8 mouse cellular contexts compared by ENCODE assay signal in genomic region chr19:46524601-46525321, GRCm38 (mm10). TPM values are rescaled to one million over a fixed set of nuclear protein-coding genes. Genes with fewer than 3 reads are reported as not detected.
DNase-seq lines count a peak whose midpoint lies in the region; ATAC-seq and TF ChIP-seq lines count a peak whose summit lies in the region.

No protein-coding gene starts in this region.

- H3K4me3 ChIP-seq in embryonic facial prominence, embryonic 13.5 days: 0 out of 2 replicates have a peak overlapping the region, but pooled peaks have one; percentile 32
- no peak overlapping the region for H3K4me3 ChIP-seq in heart, embryonic 14.5 days (ENCODE audit: control insufficient read depth in 1 of 2, insufficient read depth in 1 of 2, low read depth in 1 of 2, low read length in 2 of 2)
- no peak overlapping the region for H3K4me3 ChIP-seq in kidney, postnatal 0 days (replicated peaks; ENCODE audit: low read depth, low read length)
- no peak overlapping the region for H3K4me3 ChIP-seq in stomach, embryonic 14.5 days (ENCODE audit: low read depth, low read length)

- no peak for ATAC-seq in embryonic facial prominence, embryonic 13.5 days (ENCODE audit: insufficient number of reproducible peaks, insufficient read depth, low FRiP score, low TSS enrichment, low read depth)
- 0 out of 2 replicates have a peak, but pooled peaks have one; percentile 12 for ATAC-seq in heart, embryonic 14.5 days (ENCODE audit: insufficient number of reproducible peaks, insufficient read depth, low FRiP score, low read depth)
- peak; percentile 58 for ATAC-seq in kidney, postnatal 0 days (replicated peaks; ENCODE audit: low FRiP score, low read depth)
- peak; percentile 56; the same call in 1 of the 2 replicates for ATAC-seq in stomach, embryonic 14.5 days (ENCODE audit: insufficient number of reproducible peaks, insufficient read depth, low FRiP score, low read depth)

- H3K36me3 ChIP-seq in embryonic facial prominence, embryonic 13.5 days: no peaks in the 10 kb centered on the region
- H3K36me3 ChIP-seq in heart, embryonic 14.5 days (ENCODE audit: control insufficient read depth, insufficient read depth, low read length): no peaks in the 10 kb centered on the region
- no peaks in the 10 kb centered on the region for H3K36me3 ChIP-seq in kidney, postnatal 0 days (ENCODE audit: insufficient read depth, low read length)
- no peaks in the 10 kb centered on the region for H3K36me3 ChIP-seq in stomach, embryonic 14.5 days (ENCODE audit: control insufficient read depth, insufficient read depth, low read length)

- DNase-seq in ovary, postnatal 36 days (ENCODE audit: low spot score): peak; percentile 57
- no peak for DNase-seq in ovary, postnatal 10 days (ENCODE audit: low spot score)
- peak; percentile 89 for DNase-seq in kidney, postnatal 0 days (ENCODE audit: low spot score)
- DNase-seq in lung, postnatal 4 days: peak; percentile 82 to 90
- no peak for DNase-seq in spleen, postnatal 14 days (ENCODE audit: low spot score in 2 of 2)

- whole genome bisulfite sequencing in embryonic facial prominence, embryonic 13.5 days: 25% methylated on average over 14 of the region's 14 CpGs
- WGBS in heart, embryonic 14.5 days: 28% methylated on average over 14 of the region's 14 CpGs
- WGBS in kidney, postnatal 0 days: 23% methylated on average over 14 of the region's 14 CpGs
- WGBS in stomach, embryonic 14.5 days: 31% methylated on average over 14 of the region's 14 CpGs

- TF ChIP-seq CTCF in kidney, postnatal 0 days (IDR thresholded peaks at IDR 0.05; ENCODE audit: low read depth): peak; percentile 47; the same call in 1 of the 2 replicates

- no peaks in the 10 kb centered on the region for H3K27me3 ChIP-seq in embryonic facial prominence, embryonic 13.5 days
- no peaks in the 10 kb centered on the region for H3K27me3 ChIP-seq in heart, embryonic 14.5 days (ENCODE audit: control insufficient read depth, insufficient read depth, low read length)
- no peaks in the 10 kb centered on the region for H3K27me3 ChIP-seq in kidney, postnatal 0 days (ENCODE audit: insufficient read depth, low read length)
- no peaks in the 10 kb centered on the region for H3K27me3 ChIP-seq in stomach, embryonic 14.5 days (ENCODE audit: control insufficient read depth, insufficient read depth, low read length)

- H3K9ac ChIP-seq in embryonic facial prominence, embryonic 13.5 days: peak overlapping the region; percentile 47
- H3K9ac ChIP-seq in heart, embryonic 14.5 days (ENCODE audit: low read length): peak overlapping the region; percentile 57; the same call in 1 of the 2 replicates
- peak overlapping the region; percentile 41; the same call in 1 of the 2 replicates for H3K9ac ChIP-seq in kidney, postnatal 0 days (ENCODE audit: low read depth, low read length)
- no peak overlapping the region; the same call in 1 of the 2 replicates for H3K9ac ChIP-seq in stomach, embryonic 14.5 days (replicated peaks; ENCODE audit: low read depth, low read length)

- peak overlapping the region; percentile 83 for H3K27ac ChIP-seq in embryonic facial prominence, embryonic 13.5 days
- peak overlapping the region; percentile 72 to 75 for H3K27ac ChIP-seq in heart, embryonic 14.5 days (replicated peaks in 1 of 2; ENCODE audit: control insufficient read depth in 1 of 2, insufficient read depth in 1 of 2, low read depth in 2 of 2, low read length in 2 of 2)
- H3K27ac ChIP-seq in kidney, postnatal 0 days: peak overlapping the region; percentile 91
- peak overlapping the region; percentile 86 for H3K27ac ChIP-seq in stomach, embryonic 14.5 days (ENCODE audit: low read length)

- H3K4me1 ChIP-seq in embryonic facial prominence, embryonic 13.5 days: peaks cover 68% of the 10 kb centered on the region
- peaks cover 55 to 75% of the 10 kb centered on the region in 2 experiments for H3K4me1 ChIP-seq in heart, embryonic 14.5 days (ENCODE audit: control insufficient read depth in 2 of 2, insufficient read depth in 2 of 2, low read length in 2 of 2)
- peaks cover 62% of the 10 kb centered on the region for H3K4me1 ChIP-seq in kidney, postnatal 0 days (replicated peaks; ENCODE audit: insufficient read depth, low read length)
- H3K4me1 ChIP-seq in stomach, embryonic 14.5 days (ENCODE audit: control insufficient read depth, insufficient read depth, low read length): peaks cover 45% of the 10 kb centered on the region

- H3K4me2 ChIP-seq in embryonic facial prominence, embryonic 13.5 days: peak overlapping the region; percentile 64
- peak overlapping the region; percentile 64 for H3K4me2 ChIP-seq in heart, embryonic 14.5 days (ENCODE audit: low read length)
- peak overlapping the region; percentile 46 for H3K4me2 ChIP-seq in kidney, postnatal 0 days (ENCODE audit: low read length)
- peak overlapping the region; percentile 45 for H3K4me2 ChIP-seq in stomach, embryonic 14.5 days (replicated peaks; ENCODE audit: low read depth, low read length)

- H3K9me3 ChIP-seq in embryonic facial prominence, embryonic 13.5 days: no peaks in the 10 kb centered on the region
- H3K9me3 ChIP-seq in heart, embryonic 14.5 days (ENCODE audit: control insufficient read depth, low read length): no peaks in the 10 kb centered on the region
- H3K9me3 ChIP-seq in kidney, postnatal 0 days (replicated peaks; ENCODE audit: low read length): no peaks in the 10 kb centered on the region
- no peaks in the 10 kb centered on the region for H3K9me3 ChIP-seq in stomach, embryonic 14.5 days (ENCODE audit: control insufficient read depth, low read depth, low read length)

RNA-seq across cellular contexts. Expression of gene Trim8, which starts 23.3 kb away (rescaled TPM):
- polyA plus RNA-seq in embryonic facial prominence, embryonic 13.5 days (2015; fragmentation: Nextera tagmentation; extraction: Ambion mirVana): 16.7 and 17.6 TPM in 2 replicates
- polyA plus RNA-seq in heart, embryonic 14.5 days (2014; fragmentation: Nextera tagmentation; extraction: Ambion mirVana): 23.4 TPM in 2 replicates
- polyA plus RNA-seq in kidney, postnatal 0 days (2015; fragmentation: Nextera tagmentation; extraction: Ambion mirVana): 27.8 and 30.5 TPM in 2 replicates
- polyA plus RNA-seq in stomach, embryonic 14.5 days (2014; fragmentation: Nextera tagmentation; extraction: Ambion mirVana): 22.3 and 23.5 TPM in 2 replicates

RNA-seq across cellular contexts. Expression of gene Arl3, which starts 48.2 kb away (rescaled TPM):
- polyA plus RNA-seq in embryonic facial prominence, embryonic 13.5 days (2015; fragmentation: Nextera tagmentation; extraction: Ambion mirVana): 192 and 193 TPM in 2 replicates
- 54.4 and 72.5 TPM in 2 replicates for polyA plus RNA-seq in heart, embryonic 14.5 days (2014; fragmentation: Nextera tagmentation; extraction: Ambion mirVana)
- polyA plus RNA-seq in kidney, postnatal 0 days (2015; fragmentation: Nextera tagmentation; extraction: Ambion mirVana): 96.6 and 105 TPM in 2 replicates
- polyA plus RNA-seq in stomach, embryonic 14.5 days (2014; fragmentation: Nextera tagmentation; extraction: Ambion mirVana): 89.4 and 98.7 TPM in 2 replicates

RNA-seq across cellular contexts. Expression of gene Sfxn2, which starts 48.4 kb away (rescaled TPM):
- polyA plus RNA-seq in embryonic facial prominence, embryonic 13.5 days (2015; fragmentation: Nextera tagmentation; extraction: Ambion mirVana): 24.9 and 25.2 TPM in 2 replicates
- polyA plus RNA-seq in heart, embryonic 14.5 days (2014; fragmentation: Nextera tagmentation; extraction: Ambion mirVana): 8.0 and 8.8 TPM in 2 replicates
- 47.1 and 50.0 TPM in 2 replicates for polyA plus RNA-seq in kidney, postnatal 0 days (2015; fragmentation: Nextera tagmentation; extraction: Ambion mirVana)
- polyA plus RNA-seq in stomach, embryonic 14.5 days (2014; fragmentation: Nextera tagmentation; extraction: Ambion mirVana): 19.3 and 20.8 TPM in 2 replicates

Comparison
In these comparisons a context has a peak if more than half of its experiments do, and no peak if none do; other contexts are left out.
1. DNase-seq: peak in ovary, postnatal 36 days (single experiment), kidney, postnatal 0 days (single experiment) and lung, postnatal 4 days (2 of 2); none in ovary, postnatal 10 days (single experiment) and spleen, postnatal 14 days (0 of 2).
2. Peak in every context shown above with its lines, with median percentiles within 50 percentile points of each other: H3K27ac ChIP-seq and H3K4me2 ChIP-seq.